Mouse (Mus musculus) midbrain, embryonic 10.5 days (tissue): Measurements from ENCODE around the gene Hist3h2a. TPM values are rescaled to one million over a fixed set of nuclear protein-coding genes. Genes with fewer than 3 reads are reported as not detected.

Experiments
- DNase-seq: peaks from one replicate; pipeline ENCODE4 v3.0.0-alpha.2; 2017; ENCODE audit warnings: low spot score
- H3K27ac ChIP-seq: fragments of 300-500 bp; sonication (generic); replicated peaks from 2 replicates; pipeline ENCODE4 v1.5.1; 2016; ENCODE audit warnings: mild to moderate bottlenecking
- H3K27me3 ChIP-seq: fragments of 300-500 bp; sonication (generic); 2 replicates; pipeline ENCODE4 v1.6.1; 2016; ENCODE audit warnings: low read depth, mild to moderate bottlenecking; ENCODE audit not compliant: poor library complexity, severe bottlenecking
- H3K36me3 ChIP-seq: fragments of 300-500 bp; sonication (generic); 2 replicates; pipeline ENCODE4 v1.6.1; 2016; ENCODE audit warnings: mild to moderate bottlenecking, moderate library complexity
- H3K4me1 ChIP-seq: fragments of 300-500 bp; sonication (generic); 2 replicates; pipeline ENCODE4 v1.6.1; 2016
- H3K4me3 ChIP-seq: fragments of 300-500 bp; sonication (generic); 2 replicates; pipeline ENCODE4 v1.5.1; 2016; ENCODE audit warnings: mild to moderate bottlenecking, moderate library complexity
- H3K9me3 ChIP-seq: fragments of 300-500 bp; sonication (generic); replicated peaks from 2 replicates; pipeline ENCODE4 v1.6.1; 2016; ENCODE audit warnings: mild to moderate bottlenecking
- WGBS: fragments of 180-500 bp; shearing (Covaris S2); methylation state at CpG from one replicate; pipeline ENCODE4 v1.1.7; 2016; 5-methylcytosine and 5-hydroxymethylcytosine counted together
- polyA plus RNA-seq: library from polyadenylated mRNA; unstranded; fragments of >200 nt; fragmentation: Nextera tagmentation; extraction: Ambion mirVana; gene quantifications from 2 replicates; pipeline ENCODE4 v1.2.1, GENCODE M21; 2016

The Hist3h2a gene
- polyA plus RNA-seq, result 20.4 and 31.6 TPM in 2 replicates

- Histone ChIP-seq H3K4me1 (peaks cover 58% of the 10 kb centered on the region), H3K9me3 (no peaks in the 10 kb centered on the region), H3K4me3 (peak within 1 kb of the TSS; percentile 73), H3K27me3 (peaks cover 46% of the 10 kb centered on the region), H3K36me3 (peaks cover 12% of the 10 kb centered on the region), H3K27ac (peak within 1 kb of the TSS; percentile 93)
- DNase-seq, result peak; percentile 82
- under 1% methylated on average over 49 of the region's 49 CpGs for WGBS
Measured at GRCm38 (mm10) chr11:58954420-58955142, at the start of gene Hist3h2a, which contains the start of gene Trim17. Hist3h2a (plus strand) TSS chr11:58954685. Trim17 (plus strand) TSS chr11:58954685.

- H3K27ac ChIP-seq, result no peak overlapping the region; the same call in 1 of the 2 replicates
- 41% methylated on average over 6 of the region's 6 CpGs for WGBS
- peak overlapping the region; percentile 84; the same call in 1 of the 2 replicates for H3K4me3 ChIP-seq
- peak; percentile 28 for DNase-seq
- peaks cover 22% of the 10 kb centered on the region for H3K36me3 ChIP-seq
- peaks cover 17% of the 10 kb centered on the region for H3K4me1 ChIP-seq
- no peaks in the 10 kb centered on the region for H3K9me3 ChIP-seq
- H3K27me3 ChIP-seq, result no peaks in the 10 kb centered on the region
Measured at GRCm38 (mm10) chr11:58904838-58905237, 49.6 kb upstream of the Hist3h2a start.

DNA sequence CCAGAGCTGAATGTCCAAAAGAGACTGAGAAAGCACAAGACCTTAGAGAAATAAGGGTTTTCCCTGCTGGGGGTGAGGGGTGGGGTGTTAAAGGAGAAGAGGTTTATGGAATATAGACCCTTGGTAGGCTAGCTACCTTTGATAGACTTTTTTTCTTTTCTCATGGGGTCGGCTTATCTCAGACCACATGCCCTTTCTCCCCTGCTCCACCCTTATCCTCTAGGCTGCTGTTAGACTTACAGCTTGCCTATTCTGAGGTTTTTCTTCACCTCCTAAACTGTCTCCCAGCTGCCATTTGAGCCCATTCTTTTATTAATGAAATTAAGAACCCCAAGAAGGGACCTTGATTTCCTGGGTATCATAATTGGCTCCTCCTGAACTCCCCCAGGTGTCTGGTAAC is 40.7 kb upstream of the Hist3h2a start:
- no peak for DNase-seq
- peaks cover 6% of the 10 kb centered on the region for H3K4me1 ChIP-seq
- peak overlapping the region; percentile 76 for H3K27ac ChIP-seq
- no peaks in the 10 kb centered on the region for H3K36me3 ChIP-seq
- H3K4me3 ChIP-seq, result no peak overlapping the region
- 76% methylated on average over 1 of the region's 1 CpGs for WGBS
- H3K9me3 ChIP-seq, result no peaks in the 10 kb centered on the region
- 0 out of 2 replicates have a peak, but pooled peaks cover 3% of the 10 kb centered on the region for H3K27me3 ChIP-seq

DNA sequence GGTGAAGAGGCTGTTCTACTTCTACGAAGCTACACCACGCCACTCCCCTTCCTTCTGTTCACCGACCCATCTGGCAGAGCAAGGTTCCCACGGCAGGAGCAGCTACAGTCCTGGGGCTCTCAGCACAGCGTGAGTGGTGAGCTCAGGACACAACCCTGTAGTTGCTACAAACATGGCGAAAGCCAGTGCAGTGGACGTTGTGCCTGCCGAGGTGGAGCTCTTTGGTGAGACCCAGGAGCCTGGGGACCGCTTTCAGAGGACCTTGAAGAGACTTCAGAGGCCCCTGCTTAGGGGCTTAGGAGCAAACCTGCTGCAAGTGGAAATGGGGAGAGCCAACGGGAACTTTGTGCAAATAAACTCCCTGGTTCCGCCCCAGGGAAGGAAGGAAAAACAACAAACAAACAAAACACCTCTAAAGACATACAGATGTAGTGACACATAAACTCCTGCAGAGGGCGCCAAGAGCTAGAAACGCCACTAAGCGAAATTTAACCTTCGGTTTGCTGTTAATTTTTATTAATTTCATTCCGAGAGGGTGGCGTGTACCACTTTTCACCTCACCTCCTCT is 39.9 kb upstream of the Hist3h2a start:
- peak overlapping the region; percentile 76 for H3K27ac ChIP-seq
- peak overlapping the region; percentile 46 for H3K4me3 ChIP-seq
- DNase-seq, result peak; percentile 39
- WGBS, result 23% methylated on average over 17 of the region's 17 CpGs
- H3K9me3 ChIP-seq, result no peaks in the 10 kb centered on the region
- H3K4me1 ChIP-seq, result peaks cover 6% of the 10 kb centered on the region
- H3K27me3 ChIP-seq, result 0 out of 2 replicates have a peak, but pooled peaks cover 6% of the 10 kb centered on the region
- no peaks in the 10 kb centered on the region for H3K36me3 ChIP-seq

DNA sequence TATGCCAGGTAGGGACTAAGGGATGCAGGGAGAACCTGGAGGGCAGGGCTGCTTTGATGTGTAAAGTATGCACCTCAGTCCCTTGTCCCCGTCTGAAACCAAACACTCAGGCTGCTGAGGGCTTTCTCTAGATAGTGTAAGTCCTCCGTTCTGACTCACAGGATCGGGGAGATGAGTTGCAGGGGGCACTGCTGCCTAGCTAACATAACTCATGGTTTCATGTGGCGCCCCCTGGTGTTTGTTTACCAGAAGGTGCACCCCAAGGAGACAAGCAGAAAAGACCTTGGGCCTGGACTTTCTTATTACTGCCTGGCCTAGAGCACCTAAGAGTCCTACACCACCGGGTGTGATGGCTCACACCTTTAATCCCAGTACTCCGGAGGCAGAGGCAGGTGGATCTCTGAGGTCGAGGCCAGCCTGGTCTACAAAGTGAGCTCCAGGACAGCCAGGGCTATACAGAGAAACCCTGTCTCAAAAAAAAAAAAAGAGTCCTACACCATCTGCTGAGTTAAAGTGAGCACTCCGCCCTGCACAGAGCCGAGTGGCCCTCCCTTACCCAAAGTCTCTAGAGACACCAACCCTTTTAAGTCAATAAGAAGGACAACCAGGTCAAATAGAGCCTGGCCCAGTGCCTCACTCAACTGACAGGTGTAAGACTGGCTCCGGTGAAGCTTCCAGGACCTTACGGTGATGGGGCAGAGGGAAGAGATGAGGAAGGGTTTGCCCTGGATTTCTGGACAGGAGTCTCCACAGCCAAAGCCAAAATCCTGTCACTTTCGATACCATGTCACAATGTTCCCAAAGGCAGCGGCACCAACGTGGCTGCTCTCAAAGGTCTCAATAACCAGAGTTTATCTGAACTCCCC is 37.4 kb upstream of the Hist3h2a start:
- H3K27me3 ChIP-seq, result 0 out of 2 replicates have a peak, but pooled peaks cover 6% of the 10 kb centered on the region
- no peak overlapping the region for H3K4me3 ChIP-seq
- H3K4me1 ChIP-seq, result peaks cover 6% of the 10 kb centered on the region
- H3K9me3 ChIP-seq, result no peaks in the 10 kb centered on the region
- no peaks in the 10 kb centered on the region for H3K36me3 ChIP-seq
- WGBS, result 58% methylated on average over 14 of the region's 14 CpGs
- no peak overlapping the region for H3K27ac ChIP-seq
- peak; percentile 40 for DNase-seq

DNA sequence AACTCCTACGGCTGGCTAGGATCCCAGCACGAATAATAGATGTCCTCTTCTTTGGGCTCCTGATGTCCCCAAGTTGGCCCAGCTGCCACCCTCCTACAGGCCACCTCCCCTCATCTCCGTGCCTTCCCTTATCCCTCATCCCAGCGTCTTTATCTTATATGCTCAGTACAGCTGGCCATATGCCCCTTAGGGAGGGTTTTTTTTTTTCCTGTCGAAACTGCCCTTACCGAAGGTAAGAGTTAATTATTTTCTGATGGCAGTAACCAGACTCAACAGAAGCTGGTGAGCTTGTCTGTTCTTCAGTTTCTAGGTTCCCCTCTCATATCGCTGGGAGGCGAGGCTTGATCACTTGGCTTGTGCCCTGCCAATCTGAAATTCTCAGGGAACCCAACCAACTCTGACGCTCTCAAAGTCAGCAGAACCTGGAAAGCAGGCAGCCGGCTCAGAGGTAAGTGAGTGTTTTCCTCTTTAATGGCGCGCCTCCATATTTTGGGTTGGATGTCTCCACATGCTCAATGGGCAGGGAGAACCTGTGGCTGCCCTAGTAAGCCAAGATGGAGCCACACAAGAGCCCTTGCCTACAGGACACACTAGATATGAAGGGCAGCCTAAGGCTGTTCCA is 36.6 kb upstream of the Hist3h2a start, which contains the start of gene Btnl10:
TSS of gene Btnl10 (plus strand) at position 164 of the 622 bp plus-strand sequence.
- WGBS, result 92% methylated on average over 12 of the region's 12 CpGs
- Histone ChIP-seq H3K27ac (no peak within 1 kb of the TSS), H3K36me3 (no peaks in the 10 kb centered on the region), H3K4me3 (no peak within 1 kb of the TSS), H3K27me3 (0 out of 2 replicates have a peak, but pooled peaks cover 6% of the 10 kb centered on the region), H3K4me1 (peaks cover 6% of the 10 kb centered on the region), H3K9me3 (no peaks in the 10 kb centered on the region)
- DNase-seq, result no peak

DNA sequence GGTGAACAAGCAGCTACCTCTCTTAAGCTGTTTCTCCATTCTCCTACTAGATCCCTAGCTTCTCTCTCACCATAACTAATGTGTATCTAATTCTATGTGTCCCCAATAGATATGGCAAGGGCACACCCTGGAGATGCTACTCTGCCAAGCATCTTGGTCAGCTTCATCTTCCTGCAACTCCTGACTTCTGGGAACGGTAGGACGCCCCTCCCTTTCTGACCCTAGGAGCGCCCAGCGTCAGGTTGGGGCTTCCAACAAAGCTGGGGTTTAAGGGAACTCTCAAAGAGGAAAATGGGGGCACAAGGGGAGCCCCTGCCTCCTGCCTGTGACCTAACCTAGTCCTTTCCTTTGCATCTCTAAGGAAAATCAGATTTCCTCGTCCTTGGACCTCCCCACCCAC is 35.7 kb upstream of the Hist3h2a start:
- Histone ChIP-seq H3K4me3 (no peak overlapping the region), H3K4me1 (peaks cover 6% of the 10 kb centered on the region), H3K36me3 (no peaks in the 10 kb centered on the region), H3K27ac (no peak overlapping the region), H3K9me3 (no peaks in the 10 kb centered on the region), H3K27me3 (0 out of 2 replicates have a peak, but pooled peaks cover 6% of the 10 kb centered on the region)
- WGBS, result 83% methylated on average over 5 of the region's 5 CpGs
- no peak for DNase-seq

DNA sequence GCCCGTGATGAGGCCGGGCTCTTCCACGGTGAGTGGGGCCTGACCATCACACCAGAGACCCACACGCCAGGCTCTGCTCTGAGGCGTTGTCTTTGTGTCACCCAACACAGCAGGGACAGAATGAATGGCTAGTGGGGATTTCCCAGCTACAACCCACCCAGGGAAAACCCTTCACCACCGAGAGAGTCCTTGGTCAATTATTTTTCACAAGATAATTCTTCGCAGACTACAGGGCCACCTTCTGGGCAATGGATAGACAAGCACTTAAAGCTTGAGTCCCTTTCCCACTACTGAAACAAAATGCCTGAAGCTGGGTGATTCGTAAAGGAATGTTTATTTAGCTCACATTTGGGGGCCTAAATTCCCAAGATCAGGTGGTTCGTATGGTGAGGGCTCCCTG is 32.1 kb upstream of the Hist3h2a start:
- H3K4me3 ChIP-seq, result no peak overlapping the region
- H3K27ac ChIP-seq, result no peak overlapping the region
- 87% methylated on average over 9 of the region's 9 CpGs for WGBS
- H3K9me3 ChIP-seq, result no peaks in the 10 kb centered on the region
- H3K36me3 ChIP-seq, result no peaks in the 10 kb centered on the region
- no peak for DNase-seq
- H3K27me3 ChIP-seq, result 0 out of 2 replicates have a peak, but pooled peaks cover 6% of the 10 kb centered on the region
- H3K4me1 ChIP-seq, result no peaks in the 10 kb centered on the region; the same call in 1 of the 2 replicates

GRCm38 (mm10) chr11:58926651-58927050 is 27.8 kb upstream of the Hist3h2a start:
- 74% methylated on average over 2 of the region's 3 CpGs for WGBS
- DNase-seq, result no peak
- no peak overlapping the region for H3K4me3 ChIP-seq
- H3K27me3 ChIP-seq, result no peaks in the 10 kb centered on the region
- peaks cover 10% of the 10 kb centered on the region for H3K4me1 ChIP-seq
- H3K27ac ChIP-seq, result no peak overlapping the region
- peaks cover 9% of the 10 kb centered on the region for H3K36me3 ChIP-seq
- H3K9me3 ChIP-seq, result no peaks in the 10 kb centered on the region

GRCm38 (mm10) chr11:58927053-58927452 is 27.4 kb upstream of the Hist3h2a start:
- Histone ChIP-seq H3K27me3 (no peaks in the 10 kb centered on the region), H3K4me3 (no peak overlapping the region), H3K27ac (no peak overlapping the region), H3K36me3 (peaks cover 13% of the 10 kb centered on the region), H3K9me3 (no peaks in the 10 kb centered on the region), H3K4me1 (peaks cover 10% of the 10 kb centered on the region)
- no peak for DNase-seq
- WGBS, result 81% methylated on average over 2 of the region's 2 CpGs

- peak overlapping the region; percentile 31 for H3K4me3 ChIP-seq
- H3K27ac ChIP-seq, result peak overlapping the region; percentile 75
- WGBS, result 36% methylated on average over 20 of the region's 20 CpGs
Measured at GRCm38 (mm10) chr11:58927790-58928651, 26.5 kb upstream of the Hist3h2a start.

More at GRCm38 (mm10) chr11:58927790-58928651, 26.5 kb upstream of the Hist3h2a start:
- H3K36me3 ChIP-seq, result peaks cover 22% of the 10 kb centered on the region
- H3K27me3 ChIP-seq, result no peaks in the 10 kb centered on the region
- DNase-seq, result peak; percentile 82
- no peaks in the 10 kb centered on the region for H3K9me3 ChIP-seq
- peaks cover 10% of the 10 kb centered on the region for H3K4me1 ChIP-seq
